Mouse (Mus musculus): ENCODE results near the gene Ppa1. TPM values are rescaled to one million over a fixed set of nuclear protein-coding genes. Genes with fewer than 3 reads are reported as not detected.

Gene Ppa1
- polyA plus RNA-seq (2014; fragmentation: Illumina TruSeq; extraction: RNeasy Lipid Tissue Mini Kit (QIAGEN cat#74804); ENCODE audit: low read depth, low replicate concordance): 68.6 TPM

DNA sequence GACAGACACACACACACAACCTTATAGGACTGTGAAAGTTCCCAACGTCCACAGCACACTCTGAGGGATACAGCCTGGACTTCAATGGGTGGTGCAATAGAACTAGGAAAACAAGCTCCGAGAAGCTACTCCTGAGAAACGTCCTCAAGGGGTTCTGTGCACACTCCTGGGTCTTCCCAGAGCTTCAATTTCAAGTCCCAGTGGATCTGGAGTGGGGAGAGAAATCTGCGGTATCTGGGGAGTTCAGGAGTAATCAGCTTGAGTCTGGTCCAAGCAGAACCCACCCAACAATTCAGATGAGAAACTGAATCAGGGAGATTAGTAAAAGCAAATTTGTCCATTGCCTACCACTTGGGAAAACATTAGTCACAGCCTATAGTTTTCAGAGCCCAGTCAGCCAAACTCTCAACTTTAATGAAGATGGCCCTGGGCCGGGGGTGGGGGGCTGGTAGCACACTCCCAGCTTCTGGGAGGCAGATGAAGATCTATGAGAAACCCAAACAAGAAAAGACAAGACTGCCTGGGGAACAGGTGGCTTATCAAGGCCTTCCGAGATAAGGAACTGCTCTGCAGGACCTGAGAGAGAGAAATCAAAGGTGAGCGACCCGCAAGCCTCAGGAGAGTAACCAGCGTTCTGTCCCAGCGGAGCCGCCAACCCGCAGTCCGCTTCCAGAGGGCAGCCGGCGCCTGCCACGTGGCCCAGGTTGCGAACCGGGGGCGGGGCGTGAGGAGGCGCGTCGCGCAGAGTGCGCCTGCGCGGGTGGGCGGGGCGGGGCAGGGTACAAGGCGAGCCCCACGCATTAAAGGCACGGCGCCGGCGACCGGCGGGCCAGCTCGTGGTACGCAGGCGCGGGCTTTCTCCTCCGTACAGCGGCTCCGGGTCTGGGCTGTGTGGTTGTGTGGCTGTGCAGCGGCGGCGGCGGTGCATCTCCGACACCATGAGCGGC is at the start of gene Ppa1:
Ppa1 (plus strand) TSS at position 763 of the 947 bp plus-strand sequence.

DNA sequence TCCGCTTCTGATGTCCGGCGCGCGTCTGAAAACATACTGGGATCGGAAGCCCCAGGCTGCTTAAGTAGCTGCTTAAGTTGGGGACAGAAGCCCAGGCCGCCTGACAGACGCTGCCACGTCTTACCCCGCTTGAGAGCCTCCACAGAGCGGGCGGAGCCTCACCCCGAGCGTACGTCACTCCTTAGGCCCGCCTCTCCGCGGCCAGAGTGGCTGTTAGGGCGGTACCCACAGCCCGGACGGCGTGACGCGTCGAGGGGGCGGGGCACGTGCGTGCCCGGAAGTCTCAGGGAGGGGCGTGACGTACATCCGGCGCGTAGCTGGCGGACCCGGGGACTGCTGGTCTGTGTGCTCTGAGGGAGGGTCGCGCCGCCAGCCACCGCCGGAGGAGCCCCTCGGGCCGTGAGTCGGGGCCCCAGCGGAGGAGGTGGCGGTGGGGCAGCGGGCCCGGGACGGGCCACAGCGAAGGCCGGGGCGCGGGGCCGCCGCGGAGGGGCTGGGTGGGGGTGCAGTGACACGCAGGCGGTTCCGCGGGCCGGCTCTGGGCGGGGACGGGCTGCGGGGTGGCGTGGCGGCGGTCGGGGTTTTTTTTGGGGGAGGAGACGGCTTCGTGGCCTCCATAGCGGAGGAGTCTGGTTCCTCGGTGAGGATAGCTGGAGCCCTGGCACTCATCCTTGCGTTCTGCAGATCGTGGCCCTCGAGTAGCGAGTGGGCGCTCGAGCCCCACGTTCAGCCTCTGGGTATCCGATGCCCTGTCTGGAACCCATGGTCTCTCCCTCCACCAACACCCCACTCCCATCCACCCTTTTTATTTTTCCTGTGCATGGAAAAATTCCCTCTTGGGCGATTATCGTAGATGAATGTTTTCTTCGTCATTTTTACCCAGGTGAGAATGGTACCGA is 31.9 kb downstream of the Ppa1 start, which contains the start of gene Sar1a:
Sar1a (plus strand) TSS at position 285 of the 899 bp plus-strand sequence.

DNA sequence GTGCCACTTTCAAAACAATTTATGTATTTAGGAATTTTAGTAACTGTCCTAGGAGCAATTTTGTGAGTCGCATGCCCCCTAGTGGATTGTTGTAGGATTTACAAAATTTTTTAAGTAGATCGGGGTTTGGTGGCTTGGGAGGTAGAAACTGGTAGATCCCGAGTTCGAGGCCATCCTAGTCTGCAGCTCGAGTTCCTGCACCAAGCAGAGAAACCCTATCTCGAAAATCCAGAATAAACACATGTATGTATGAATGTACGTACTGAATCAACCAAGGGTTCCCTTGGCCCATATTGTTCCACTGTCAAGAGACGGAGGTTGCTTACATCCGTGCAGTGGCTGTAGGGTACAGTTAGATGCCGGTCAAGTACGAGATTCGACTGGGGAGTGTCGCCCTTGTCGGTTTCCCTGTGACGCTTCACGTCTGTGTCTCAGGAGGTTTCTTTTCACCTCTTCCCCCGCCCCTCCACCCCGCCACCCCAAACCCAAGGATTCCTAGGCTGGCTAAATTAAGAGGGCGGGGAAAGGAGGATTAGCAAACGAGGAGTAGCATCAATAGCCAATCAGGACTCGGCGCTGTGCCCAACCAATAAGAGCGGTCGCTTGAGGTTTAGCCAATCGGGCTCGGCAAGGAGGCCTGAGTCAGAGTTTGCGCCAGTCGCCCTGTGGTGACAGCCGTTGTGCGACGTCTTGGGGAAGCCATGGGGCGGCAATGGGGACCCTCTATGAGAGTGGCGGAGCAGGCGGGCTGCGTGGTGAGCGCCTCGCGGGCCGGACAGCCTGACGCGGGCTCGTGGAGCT is 46.7 kb downstream of the Ppa1 start, which contains the start of gene Tysnd1:
Tysnd1 (plus strand) TSS at position 645 of the 801 bp plus-strand sequence.

DNA sequence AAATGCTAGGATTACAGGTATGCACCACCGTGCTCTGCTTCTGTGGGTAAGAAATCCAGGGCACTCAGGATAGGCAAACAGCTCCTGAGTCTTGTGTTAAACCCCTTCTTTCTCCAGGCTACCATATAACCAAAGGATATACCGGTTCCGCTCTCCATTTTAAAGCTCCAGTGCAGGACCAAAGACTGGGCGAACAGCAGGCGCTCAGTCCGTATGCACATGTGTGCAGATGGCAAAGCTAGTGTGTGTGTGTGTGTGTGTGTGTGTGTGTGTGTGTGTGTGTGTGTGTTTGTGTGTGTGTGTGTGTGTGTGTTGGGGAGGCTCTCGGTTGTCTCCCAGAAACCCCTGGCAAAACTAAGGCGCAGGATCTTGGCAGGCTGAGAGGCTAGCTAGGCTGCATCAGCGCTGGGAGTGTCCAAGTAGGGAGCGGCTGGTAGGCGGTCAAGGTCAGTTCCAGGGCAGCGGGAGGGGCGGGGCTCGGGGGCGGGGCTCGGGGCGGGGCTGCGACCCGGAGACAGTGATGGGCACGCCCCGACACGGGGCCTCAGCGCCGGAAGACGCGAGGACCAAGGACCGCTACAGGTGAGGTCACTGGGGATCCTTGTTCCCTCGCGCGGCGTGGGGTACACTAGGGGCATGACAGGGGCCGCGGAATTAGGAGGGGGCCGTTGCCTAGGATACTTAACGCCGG is 66.6 kb downstream of the Ppa1 start, which contains the start of gene Aifm2:
Aifm2 (plus strand) TSS at position 493 of the 691 bp plus-strand sequence.

Other genes starting within 250 kb of the Ppa1 start
- not detected for gene Nodal, start 230.6 kb upstream of the Ppa1 start, polyA plus RNA-seq (2014; fragmentation: Illumina TruSeq; extraction: RNeasy Lipid Tissue Mini Kit (QIAGEN cat#74804); ENCODE audit: low read depth, low replicate concordance)
- gene Eif4ebp2, start 195.9 kb upstream of the Ppa1 start, polyA plus RNA-seq (2014; fragmentation: Illumina TruSeq; extraction: RNeasy Lipid Tissue Mini Kit (QIAGEN cat#74804); ENCODE audit: low read depth, low replicate concordance): 38.0 TPM
- 0.85 TPM for gene Lrrc20, start 172.8 kb upstream of the Ppa1 start, polyA plus RNA-seq (2014; fragmentation: Illumina TruSeq; extraction: RNeasy Lipid Tissue Mini Kit (QIAGEN cat#74804); ENCODE audit: low read depth, low replicate concordance)
- gene Npffr1, start 53.1 kb upstream of the Ppa1 start, polyA plus RNA-seq (2014; fragmentation: Illumina TruSeq; extraction: RNeasy Lipid Tissue Mini Kit (QIAGEN cat#74804); ENCODE audit: low read depth, low replicate concordance): not detected
- gene Sar1a, start 31.7 kb downstream of the Ppa1 start, polyA plus RNA-seq (2014; fragmentation: Illumina TruSeq; extraction: RNeasy Lipid Tissue Mini Kit (QIAGEN cat#74804); ENCODE audit: low read depth, low replicate concordance): 206 TPM
- 0.81 TPM for gene Tysnd1, start 47.0 kb downstream of the Ppa1 start, polyA plus RNA-seq (2014; fragmentation: Illumina TruSeq; extraction: RNeasy Lipid Tissue Mini Kit (QIAGEN cat#74804); ENCODE audit: low read depth, low replicate concordance)
- gene Aifm2, start 66.7 kb downstream of the Ppa1 start, polyA plus RNA-seq (2014; fragmentation: Illumina TruSeq; extraction: RNeasy Lipid Tissue Mini Kit (QIAGEN cat#74804); ENCODE audit: low read depth, low replicate concordance): 3.0 TPM
- 5.6 TPM for gene H2afy2, start 135.6 kb downstream of the Ppa1 start, polyA plus RNA-seq (2014; fragmentation: Illumina TruSeq; extraction: RNeasy Lipid Tissue Mini Kit (QIAGEN cat#74804); ENCODE audit: low read depth, low replicate concordance)

All from kidney, adult 10 weeks (tissue).